Comparison of ENCODE assay signal across 26 mouse cellular contexts in genomic region chr11:73222846-73223245, GRCm38 (mm10). TPM values are rescaled to one million over a fixed set of nuclear protein-coding genes. Genes with fewer than 3 reads are reported as not detected.
A peak's percentile ranks its signal among the peaks of the same experiment; 100 is the strongest.
DNase-seq lines count a peak whose midpoint lies in the region; ATAC-seq and TF ChIP-seq lines count a peak whose summit lies in the region.
"Had no signal": no experiment of that assay in that cellular context is flagged by ENCODE, and none has a peak within 500 bp of the region (broad histone marks: within the 10 kb centered on the region; RNA-seq: fewer than 3 reads in every experiment).

No protein-coding gene starts in this region.

- H3K4me1 ChIP-seq in kidney, embryonic 14.5 days (ENCODE audit: control insufficient read depth, insufficient read depth, low read length), result no peaks in the 10 kb centered on the region
- no peaks in the 10 kb centered on the region for H3K4me1 ChIP-seq in stomach, embryonic 14.5 days (ENCODE audit: control insufficient read depth, insufficient read depth, low read length)
- H3K4me1 ChIP-seq in stomach, postnatal 0 days (replicated peaks; ENCODE audit: control insufficient read depth, insufficient read depth), result no peaks in the 10 kb centered on the region
- no peaks in the 10 kb centered on the region for H3K4me1 ChIP-seq in hindbrain, embryonic 12.5 days
- H3K4me1 ChIP-seq: forebrain, embryonic 10.5 days; forebrain, embryonic 13.5 days; heart, embryonic 15.5 days; hindbrain, embryonic 10.5 days had no signal

- TF ChIP-seq CTCF in stomach, postnatal 0 days (IDR thresholded peaks at IDR 0.05; ENCODE audit: low read depth), result no peak

- H3K27me3 ChIP-seq in kidney, embryonic 14.5 days (ENCODE audit: control insufficient read depth, insufficient read depth, low read length), result no peaks in the 10 kb centered on the region
- H3K27me3 ChIP-seq in stomach, embryonic 14.5 days (ENCODE audit: control insufficient read depth, insufficient read depth, low read length), result no peaks in the 10 kb centered on the region
- H3K27me3 ChIP-seq in stomach, postnatal 0 days (ENCODE audit: control insufficient read depth, insufficient read depth, low read length), result no peaks in the 10 kb centered on the region
- H3K27me3 ChIP-seq in hindbrain, embryonic 12.5 days, result no peaks in the 10 kb centered on the region; the same call in 1 of the 2 replicates
- H3K27me3 ChIP-seq: forebrain, embryonic 13.5 days; heart, embryonic 15.5 days had no signal

- H3K9me3 ChIP-seq in kidney, embryonic 14.5 days (ENCODE audit: control insufficient read depth, low read length), result no peaks in the 10 kb centered on the region
- no peaks in the 10 kb centered on the region for H3K9me3 ChIP-seq in stomach, embryonic 14.5 days (ENCODE audit: control insufficient read depth, low read depth, low read length)
- H3K9me3 ChIP-seq in stomach, postnatal 0 days (ENCODE audit: control insufficient read depth, low read length), result no peaks in the 10 kb centered on the region
- no peaks in the 10 kb centered on the region for H3K9me3 ChIP-seq in hindbrain, embryonic 12.5 days (replicated peaks)
- H3K9me3 ChIP-seq: forebrain, embryonic 10.5 days; forebrain, embryonic 13.5 days; heart, embryonic 15.5 days; hindbrain, embryonic 10.5 days had no signal

- H3K9ac ChIP-seq in kidney, embryonic 14.5 days (ENCODE audit: low read depth, low read length), result no peak overlapping the region
- H3K9ac ChIP-seq in stomach, embryonic 14.5 days (replicated peaks; ENCODE audit: low read depth, low read length), result no peak overlapping the region
- no peak overlapping the region for H3K9ac ChIP-seq in stomach, postnatal 0 days (ENCODE audit: low read length)
- H3K9ac ChIP-seq in hindbrain, embryonic 12.5 days, result no peak overlapping the region
- H3K9ac ChIP-seq: forebrain, embryonic 13.5 days; heart, embryonic 15.5 days; hindbrain, embryonic 14.5 days had no signal

- H3K4me3 ChIP-seq in kidney, embryonic 14.5 days (ENCODE audit: low read length), result no peak overlapping the region
- H3K4me3 ChIP-seq in stomach, embryonic 14.5 days (ENCODE audit: low read depth, low read length), result no peak overlapping the region
- no peak overlapping the region for H3K4me3 ChIP-seq in stomach, postnatal 0 days (ENCODE audit: low read depth, low read length)
- no peak overlapping the region for H3K4me3 ChIP-seq in hindbrain, embryonic 12.5 days
- H3K4me3 ChIP-seq: forebrain, embryonic 10.5 days; forebrain, embryonic 13.5 days; heart, adult 2 months; heart, embryonic 15.5 days; hindbrain, embryonic 10.5 days had no signal

- ATAC-seq in kidney, embryonic 14.5 days (ENCODE audit: low FRiP score, low TSS enrichment), result 0 out of 2 replicates have a peak, but pooled peaks have one; percentile 32
- 0 out of 2 replicates have a peak, but pooled peaks have one; percentile 18 for ATAC-seq in stomach, embryonic 14.5 days (ENCODE audit: insufficient number of reproducible peaks, insufficient read depth, low FRiP score, low read depth)
- ATAC-seq in stomach, postnatal 0 days (ENCODE audit: low FRiP score, low TSS enrichment), result no peak
- no peak for ATAC-seq in hindbrain, embryonic 12.5 days (ENCODE audit: low FRiP score)
- ATAC-seq: forebrain, embryonic 13.5 days; forebrain, embryonic 16.5 days; hindbrain, postnatal 0 days; inflammation-experienced regulatory T-cells, adult 6 months had no signal

- no peak overlapping the region for H3K4me2 ChIP-seq in kidney, embryonic 14.5 days (replicated peaks; ENCODE audit: low read depth, low read length)
- no peak overlapping the region for H3K4me2 ChIP-seq in stomach, embryonic 14.5 days (replicated peaks; ENCODE audit: low read depth, low read length)
- no peak overlapping the region for H3K4me2 ChIP-seq in stomach, postnatal 0 days (replicated peaks; ENCODE audit: low read depth)
- no peak overlapping the region for H3K4me2 ChIP-seq in hindbrain, embryonic 12.5 days (replicated peaks)
- H3K4me2 ChIP-seq: forebrain, embryonic 13.5 days; heart, embryonic 11.5 days; heart, embryonic 15.5 days; hindbrain, embryonic 14.5 days had no signal

- DNase-seq in kidney, postnatal 10 days, result no peak
- no peak for DNase-seq in stomach, postnatal 0 days (ENCODE audit: low spot score)
- DNase-seq in ZHBTc4 (ENCODE audit: low read depth, low spot score), result peak; percentile 45
- DNase-seq in thymus, adult 18-20 months, result no peak
- DNase-seq: adrenal gland, adult 8-10 months; adrenal gland, postnatal 25 days; B cell, adult 2 months; cerebellum, adult 11-12 months; cerebellum, adult 8-10 months; cerebellum, postnatal 10 days; gastrocnemius, postnatal 10 days; heart, adult 2 months; heart, postnatal 10 days; heart, postnatal 36 days had no signal

- no peak for TF ChIP-seq EP300 in stomach, postnatal 0 days (optimal IDR thresholded peaks at IDR 0.05)

- no peak overlapping the region for H3K27ac ChIP-seq in kidney, embryonic 14.5 days (ENCODE audit: low read depth, low read length)
- no peak overlapping the region for H3K27ac ChIP-seq in stomach, embryonic 14.5 days (ENCODE audit: low read length)
- no peak overlapping the region for H3K27ac ChIP-seq in stomach, postnatal 0 days (replicated peaks)
- no peak overlapping the region for H3K27ac ChIP-seq in hindbrain, embryonic 12.5 days
- H3K27ac ChIP-seq: forebrain, embryonic 10.5 days; forebrain, embryonic 13.5 days; heart, adult 2 months; heart, embryonic 15.5 days; hindbrain, embryonic 10.5 days; hindbrain, embryonic 14.5 days; hindbrain, postnatal 0 days had no signal

- 24% methylated on average over 5 of the region's 5 CpGs for WGBS in kidney, embryonic 14.5 days
- WGBS in stomach, embryonic 14.5 days, result 18% methylated on average over 5 of the region's 5 CpGs
- WGBS in stomach, postnatal 0 days, result 20% methylated on average over 5 of the region's 5 CpGs
- WGBS in hindbrain, embryonic 12.5 days, result 38% methylated on average over 5 of the region's 5 CpGs

- no peaks in the 10 kb centered on the region for H3K36me3 ChIP-seq in kidney, embryonic 14.5 days (ENCODE audit: control insufficient read depth, insufficient read depth, low read length)
- H3K36me3 ChIP-seq in stomach, embryonic 14.5 days (ENCODE audit: control insufficient read depth, insufficient read depth, low read length), result no peaks in the 10 kb centered on the region
- H3K36me3 ChIP-seq in stomach, postnatal 0 days (ENCODE audit: control insufficient read depth, insufficient read depth, low read length), result no peaks in the 10 kb centered on the region
- no peaks in the 10 kb centered on the region for H3K36me3 ChIP-seq in hindbrain, embryonic 12.5 days
- H3K36me3 ChIP-seq: forebrain, embryonic 10.5 days; heart, embryonic 15.5 days; hindbrain, embryonic 10.5 days had no signal

RNA-seq across cellular contexts. Expression of gene Trpv1, which starts 11.2 kb away (rescaled TPM):
- polyA plus RNA-seq in kidney, embryonic 14.5 days (2014; fragmentation: Nextera tagmentation; extraction: Ambion mirVana), result not detected in 2 replicates
- polyA plus RNA-seq in stomach, embryonic 14.5 days (2014; fragmentation: Nextera tagmentation; extraction: Ambion mirVana), result 0.13 TPM in 1 of 2 replicates, not detected in the other
- 0.02 and 0.08 TPM in 2 replicates for polyA plus RNA-seq in stomach, postnatal 0 days (2015; fragmentation: Nextera tagmentation; extraction: Ambion mirVana)
- polyA plus RNA-seq in hindbrain, embryonic 12.5 days (2016; fragmentation: Nextera tagmentation; extraction: Ambion mirVana), result 0.14 TPM in 1 of 2 replicates, not detected in the other
- polyA plus RNA-seq: forebrain, embryonic 10.5 days; forebrain, embryonic 13.5 days; forebrain, embryonic 16.5 days; hindbrain, embryonic 10.5 days; inflammation-experienced regulatory T-cells, adult 6 months had no signal

RNA-seq across cellular contexts. Expression of gene Shpk, which starts 23.6 kb away (rescaled TPM):
- 0.77 and 1.1 TPM in 2 replicates for polyA plus RNA-seq in kidney, embryonic 14.5 days (2014; fragmentation: Nextera tagmentation; extraction: Ambion mirVana)
- polyA plus RNA-seq in stomach, embryonic 14.5 days (2014; fragmentation: Nextera tagmentation; extraction: Ambion mirVana), result 1.8 TPM in 2 replicates
- 3.4 and 4.0 TPM in 2 replicates for polyA plus RNA-seq in stomach, postnatal 0 days (2015; fragmentation: Nextera tagmentation; extraction: Ambion mirVana)
- polyA plus RNA-seq in hindbrain, embryonic 12.5 days (2016; fragmentation: Nextera tagmentation; extraction: Ambion mirVana), result 2.4 TPM in 2 replicates

RNA-seq across cellular contexts. Expression of gene Ctns, which starts 24.0 kb away (rescaled TPM):
- 15.3 and 19.5 TPM in 2 replicates for polyA plus RNA-seq in kidney, embryonic 14.5 days (2014; fragmentation: Nextera tagmentation; extraction: Ambion mirVana)
- polyA plus RNA-seq in stomach, embryonic 14.5 days (2014; fragmentation: Nextera tagmentation; extraction: Ambion mirVana), result 20.0 and 20.7 TPM in 2 replicates
- 15.9 and 17.4 TPM in 2 replicates for polyA plus RNA-seq in stomach, postnatal 0 days (2015; fragmentation: Nextera tagmentation; extraction: Ambion mirVana)
- polyA plus RNA-seq in hindbrain, embryonic 12.5 days (2016; fragmentation: Nextera tagmentation; extraction: Ambion mirVana), result 25.5 and 25.6 TPM in 2 replicates

RNA-seq across cellular contexts. Expression of gene Trpv3, which starts 44.3 kb away (rescaled TPM):
- 0.14 and 0.15 TPM in 2 replicates for polyA plus RNA-seq in kidney, embryonic 14.5 days (2014; fragmentation: Nextera tagmentation; extraction: Ambion mirVana)
- 0.12 and 0.42 TPM in 2 replicates for polyA plus RNA-seq in stomach, embryonic 14.5 days (2014; fragmentation: Nextera tagmentation; extraction: Ambion mirVana)
- 0.57 and 0.61 TPM in 2 replicates for polyA plus RNA-seq in stomach, postnatal 0 days (2015; fragmentation: Nextera tagmentation; extraction: Ambion mirVana)
- polyA plus RNA-seq in hindbrain, embryonic 12.5 days (2016; fragmentation: Nextera tagmentation; extraction: Ambion mirVana), result 0.04 TPM in 1 of 2 replicates, not detected in the other
- polyA plus RNA-seq: forebrain, embryonic 16.5 days; inflammation-experienced regulatory T-cells, adult 6 months had no signal

RNA-seq across cellular contexts. Expression of gene Tax1bp3, which starts 46.0 kb away (rescaled TPM):
- 195 and 209 TPM in 2 replicates for polyA plus RNA-seq in kidney, embryonic 14.5 days (2014; fragmentation: Nextera tagmentation; extraction: Ambion mirVana)
- 241 and 253 TPM in 2 replicates for polyA plus RNA-seq in stomach, embryonic 14.5 days (2014; fragmentation: Nextera tagmentation; extraction: Ambion mirVana)
- 176 and 184 TPM in 2 replicates for polyA plus RNA-seq in stomach, postnatal 0 days (2015; fragmentation: Nextera tagmentation; extraction: Ambion mirVana)
- polyA plus RNA-seq in hindbrain, embryonic 12.5 days (2016; fragmentation: Nextera tagmentation; extraction: Ambion mirVana), result 204 and 205 TPM in 2 replicates

Comparison
In these comparisons a context has a peak if more than half of its experiments do, and no peak if none do; other contexts are left out.
1. ATAC-seq: peak in kidney, embryonic 14.5 days (single experiment) and stomach, embryonic 14.5 days (single experiment); none in stomach, postnatal 0 days (single experiment) and hindbrain, embryonic 12.5 days (single experiment).